Mouse (Mus musculus) megakaryocyte, embryonic 14.5 days (primary cell): ENCODE results near the gene Pcnt. TPM values are rescaled to one million over a fixed set of nuclear protein-coding genes. Genes with fewer than 3 reads are reported as not detected.

Experiments
- H3K27me3 ChIP-seq: replicated peaks from 2 replicates; pipeline ENCODE3; 2012; ENCODE audit warnings: inconsistent platforms
- H3K36me3 ChIP-seq: replicated peaks from 2 replicates; pipeline ENCODE3; 2012; ENCODE audit warnings: low read length, inconsistent platforms, mixed read lengths
- H3K4me1 ChIP-seq: 2 replicates; pipeline ENCODE4 v1.6.1; 2012; ENCODE audit warnings: inconsistent platforms
- H3K4me3 ChIP-seq: replicated peaks from 2 replicates; pipeline ENCODE3; 2012; ENCODE audit warnings: moderate library complexity, mild to moderate bottlenecking, inconsistent platforms
- H3K9me3 ChIP-seq: 2 replicates; pipeline ENCODE4 v1.6.1; 2012; ENCODE audit warnings: inconsistent platforms
- FLI1 ChIP-seq: IDR thresholded peaks from 2 replicates; pipeline ENCODE4 v1.6.1; 2012; ENCODE audit warnings: low read length, inconsistent platforms, mixed read lengths
- GATA1 ChIP-seq: IDR thresholded peaks from 3 replicates; pipeline ENCODE4 v1.6.1; 2012; ENCODE audit warnings: mixed read lengths, low read length, inconsistent platforms, borderline replicate concordance
- polyA plus RNA-seq: library from polyadenylated mRNA; stranded (reverse); fragments of >175 nt; gene quantifications from 2 replicates; pipeline ENCODE4 v1.2.3, GENCODE M21; 2012; ENCODE audit warnings: low replicate concordance; ENCODE audit not compliant: insufficient read depth

Pcnt gene
- polyA plus RNA-seq, 1 experiment = 32.3 TPM

DNA sequence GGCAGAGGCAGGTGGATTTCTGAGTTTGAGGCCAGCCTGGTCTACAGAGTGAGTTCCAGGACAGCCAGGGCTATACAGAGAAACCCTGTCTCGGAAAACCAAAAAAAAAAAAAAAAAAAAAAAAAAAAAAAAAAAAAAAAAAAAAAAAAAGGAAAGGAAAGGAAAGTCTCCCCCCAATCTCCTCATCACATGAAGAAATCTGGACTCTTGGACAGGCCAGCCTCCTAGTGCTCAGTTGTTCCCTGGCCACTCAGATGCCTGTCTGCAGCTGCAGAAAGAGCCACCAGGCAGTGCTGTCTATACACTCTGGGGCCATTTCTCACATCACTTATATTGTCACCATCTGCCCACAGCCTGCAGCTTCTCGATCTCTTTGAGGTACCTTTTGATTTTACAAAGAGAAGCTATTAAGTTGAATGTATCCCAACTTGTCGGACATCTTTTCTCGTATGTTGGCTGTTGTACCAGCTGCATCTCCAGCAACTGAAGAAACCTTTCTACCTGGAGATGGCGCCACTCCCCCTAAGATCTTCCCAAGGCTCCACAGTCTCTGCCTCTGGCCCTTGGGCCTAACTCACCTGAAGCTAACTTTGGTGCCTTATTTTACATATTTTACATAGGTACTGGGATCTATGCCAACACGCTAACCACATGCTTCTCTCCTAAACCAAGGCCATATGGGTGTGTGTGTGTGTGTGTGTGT, 116.1 kb downstream of the Pcnt start:
- H3K4me3 ChIP-seq = no peak overlapping the region
- peaks cover 33% of the 10 kb centered on the region for H3K4me1 ChIP-seq
- no peaks in the 10 kb centered on the region for H3K9me3 ChIP-seq
- TF ChIP-seq FLI1 (no peak), GATA1 (no peak)
- H3K36me3 ChIP-seq = peaks cover 5% of the 10 kb centered on the region
- no peaks in the 10 kb centered on the region for H3K27me3 ChIP-seq

DNA sequence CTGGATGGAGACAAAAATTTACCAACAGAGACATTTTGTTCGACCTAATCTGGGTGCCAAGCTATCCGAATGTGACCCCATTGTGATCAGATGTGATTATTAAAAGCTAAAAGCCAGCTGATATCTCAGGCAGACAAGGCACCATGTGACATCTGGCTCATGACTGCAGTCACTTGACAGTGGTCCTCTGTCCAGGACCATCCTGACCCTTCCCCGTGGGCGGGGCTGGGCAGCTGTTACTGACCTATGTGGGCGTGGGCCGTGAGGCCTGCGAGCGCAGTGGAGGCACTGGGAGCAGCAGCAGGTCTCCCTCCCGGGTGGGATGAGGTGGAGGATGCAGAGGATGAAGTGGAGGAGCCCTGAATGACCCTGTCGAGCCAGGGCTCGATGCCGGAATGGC, 125.0 kb downstream of the Pcnt start:
- Histone ChIP-seq H3K27me3 (no peaks in the 10 kb centered on the region), H3K9me3 (peaks cover 8% of the 10 kb centered on the region), H3K36me3 (peaks cover 49% of the 10 kb centered on the region), H3K4me3 (no peak overlapping the region), H3K4me1 (peaks cover 21% of the 10 kb centered on the region)
- TF ChIP-seq GATA1 = no peak
- no peak for TF ChIP-seq FLI1

DNA sequence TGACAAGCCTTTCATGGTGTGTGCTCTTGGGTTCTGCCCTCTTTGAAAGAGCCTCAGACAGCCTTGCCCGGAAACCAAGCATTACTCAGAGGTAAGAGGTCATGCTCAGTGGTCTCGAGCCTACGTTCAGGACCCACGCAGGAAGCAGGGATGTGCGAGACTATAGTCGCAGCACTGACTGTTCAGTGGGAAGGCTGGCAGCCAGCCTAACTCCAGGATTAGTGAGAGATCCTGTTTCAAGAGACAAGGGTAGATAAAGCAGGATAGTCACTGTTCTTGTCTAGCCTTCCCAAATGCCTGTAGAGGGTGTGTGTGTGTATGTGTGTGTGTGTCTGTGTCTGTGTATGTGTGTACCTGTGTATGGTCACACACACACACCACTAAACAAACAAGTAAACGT, 126.4 kb downstream of the Pcnt start:
- TF ChIP-seq GATA1 (no peak), FLI1 (no peak)
- H3K4me1 ChIP-seq = peaks cover 21% of the 10 kb centered on the region
- no peaks in the 10 kb centered on the region for H3K27me3 ChIP-seq
- H3K4me3 ChIP-seq = no peak overlapping the region
- H3K36me3 ChIP-seq = peaks cover 50% of the 10 kb centered on the region
- H3K9me3 ChIP-seq = peaks cover 13% of the 10 kb centered on the region

DNA sequence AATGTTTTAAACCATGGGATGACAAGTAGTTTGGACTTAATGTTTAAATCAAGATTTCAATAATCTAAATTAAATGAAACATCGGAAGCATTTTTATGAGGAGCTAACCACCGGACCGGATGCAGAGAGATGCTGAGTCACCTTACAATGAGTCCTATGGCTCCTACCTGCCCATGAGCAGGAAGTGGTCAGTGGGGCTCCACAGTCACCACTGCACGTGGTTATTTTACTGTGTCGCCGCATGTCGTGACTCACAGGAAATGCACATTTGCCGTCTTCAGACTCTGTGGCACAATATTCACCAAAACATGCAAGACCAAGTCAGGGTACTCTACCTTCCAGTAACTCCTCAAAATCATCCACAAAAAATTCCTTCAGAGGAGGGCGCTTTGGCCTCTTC, 135.8 kb downstream of the Pcnt start:
- no peaks in the 10 kb centered on the region for H3K9me3 ChIP-seq
- H3K36me3 ChIP-seq = peaks cover 38% of the 10 kb centered on the region
- H3K27me3 ChIP-seq = no peaks in the 10 kb centered on the region
- TF ChIP-seq FLI1 = no peak
- no peak for TF ChIP-seq GATA1
- peaks cover 44% of the 10 kb centered on the region for H3K4me1 ChIP-seq
- H3K4me3 ChIP-seq = peak overlapping the region; percentile 60

Other genes starting within 250 kb of the Pcnt start
- gene Prmt2, start 204.9 kb downstream of the Pcnt start, polyA plus RNA-seq = 11.5 and 19.6 TPM in 2 replicates
- gene S100b, start 188.9 kb downstream of the Pcnt start, polyA plus RNA-seq = not detected in 2 replicates
- 2.1 and 6.7 TPM in 2 replicates for gene Dip2a, start 97.5 kb downstream of the Pcnt start, polyA plus RNA-seq
- not detected in 2 replicates for gene AC141477.1, start 2.3 kb downstream of the Pcnt start, polyA plus RNA-seq
- not detected in 2 replicates for gene 2610028H24Rik, start 6.3 kb upstream of the Pcnt start, polyA plus RNA-seq
- gene Mcm3ap, start 26.1 kb upstream of the Pcnt start, polyA plus RNA-seq = 4.7 and 33.6 TPM in 2 replicates
- 0.74 TPM in 1 of 2 replicates, not detected in the other for gene Ybey, start 26.3 kb upstream of the Pcnt start, polyA plus RNA-seq
- gene Lss, start 88.8 kb upstream of the Pcnt start, polyA plus RNA-seq = 13.1 and 30.8 TPM in 2 replicates
- not detected in 2 replicates for gene Spatc1l, start 119.5 kb upstream of the Pcnt start, polyA plus RNA-seq
- gene Ftcd, start 132.9 kb upstream of the Pcnt start, polyA plus RNA-seq = not detected in 2 replicates
- not detected in 2 replicates for gene Col6a2, start 180.8 kb upstream of the Pcnt start, polyA plus RNA-seq